Mouse (Mus musculus): Measurements from ENCODE around the gene Inpp4b. TPM values are rescaled to one million over a fixed set of nuclear protein-coding genes. Genes with fewer than 3 reads are reported as not detected.

Inpp4b gene
- total RNA-seq, 2 experiments from 2014 or later, result 51.8 to 70.6 TPM

DNA sequence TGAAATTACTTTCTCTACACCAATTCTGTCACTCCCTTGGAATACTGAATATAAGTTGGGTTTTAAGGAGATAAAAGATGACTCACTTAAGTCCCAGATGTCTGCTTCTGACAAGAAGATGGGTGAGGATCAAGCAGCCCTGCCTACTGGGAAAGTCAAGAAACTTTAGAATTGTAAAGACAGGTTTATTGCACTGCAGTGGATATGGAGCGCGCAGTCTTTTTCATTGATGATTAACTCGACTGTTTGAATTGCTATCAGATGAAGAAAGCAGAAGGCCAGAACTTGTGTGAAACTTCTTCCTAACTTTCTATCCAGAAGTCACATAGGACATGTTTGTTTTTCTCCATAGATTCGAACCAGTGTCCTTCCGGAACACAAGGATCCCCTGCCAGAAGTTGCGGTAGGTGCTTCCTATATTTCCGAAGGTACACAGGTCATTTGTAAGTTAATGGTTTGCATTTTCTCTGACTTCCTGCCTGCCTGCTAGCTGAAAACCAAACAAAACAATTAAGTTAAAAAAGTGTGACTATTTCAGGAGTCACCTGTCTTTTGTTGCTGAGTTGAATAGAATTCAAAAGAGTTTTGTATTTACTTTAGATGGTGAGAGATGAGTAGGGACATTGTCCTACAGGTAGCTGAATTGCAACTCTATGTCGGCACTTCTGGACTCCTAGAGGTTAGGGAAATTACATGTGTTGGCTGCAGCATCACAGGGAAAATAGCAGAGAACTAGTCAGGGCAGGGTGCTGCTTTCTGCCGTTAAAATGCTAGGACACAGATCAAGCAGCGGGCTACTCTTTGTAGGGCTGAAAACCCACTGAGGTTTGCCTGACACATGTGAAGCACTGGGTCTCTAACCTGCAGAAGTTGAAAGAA, 502.0 kb downstream of the Inpp4b start:
- DNase-seq, result no peak

DNA sequence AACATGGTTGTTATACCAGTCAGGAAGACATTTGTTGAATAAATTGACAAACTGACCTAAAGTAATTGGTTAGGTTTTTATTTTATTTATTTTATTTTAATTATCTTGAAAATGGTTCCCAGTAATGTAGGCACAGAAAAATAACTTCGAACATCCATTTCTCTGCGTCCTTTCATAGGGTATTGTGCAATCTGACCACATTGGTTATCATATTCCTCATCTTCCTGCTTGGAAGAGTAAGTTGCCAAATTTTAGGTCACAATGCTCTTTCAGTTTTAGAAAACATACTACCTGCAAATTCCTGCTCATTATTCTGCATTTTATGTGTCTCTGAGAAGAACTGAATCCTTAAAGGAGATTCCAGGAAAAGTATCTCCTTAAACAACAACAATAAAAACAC, 505.6 kb downstream of the Inpp4b start:
- DNase-seq, result no peak

DNA sequence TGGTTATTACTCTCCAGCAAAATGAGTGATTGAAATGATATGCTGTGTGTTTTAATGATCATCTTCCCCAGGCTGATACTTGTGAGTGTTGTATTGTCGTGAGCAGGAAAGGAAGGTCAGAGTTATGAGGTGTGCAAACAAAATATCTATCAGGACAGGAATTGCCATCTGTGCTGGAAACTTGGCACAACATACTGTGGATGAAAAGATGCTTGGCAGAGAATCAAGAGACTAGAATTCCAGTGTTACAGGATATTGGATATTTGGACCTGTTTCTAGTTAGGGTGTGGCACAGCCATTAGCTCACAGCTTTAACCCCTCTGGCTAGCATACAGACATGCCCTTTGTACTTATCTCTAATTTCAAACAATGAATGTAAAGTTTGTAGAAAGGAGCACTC, 507.6 kb downstream of the Inpp4b start:
- DNase-seq, result no peak

DNA sequence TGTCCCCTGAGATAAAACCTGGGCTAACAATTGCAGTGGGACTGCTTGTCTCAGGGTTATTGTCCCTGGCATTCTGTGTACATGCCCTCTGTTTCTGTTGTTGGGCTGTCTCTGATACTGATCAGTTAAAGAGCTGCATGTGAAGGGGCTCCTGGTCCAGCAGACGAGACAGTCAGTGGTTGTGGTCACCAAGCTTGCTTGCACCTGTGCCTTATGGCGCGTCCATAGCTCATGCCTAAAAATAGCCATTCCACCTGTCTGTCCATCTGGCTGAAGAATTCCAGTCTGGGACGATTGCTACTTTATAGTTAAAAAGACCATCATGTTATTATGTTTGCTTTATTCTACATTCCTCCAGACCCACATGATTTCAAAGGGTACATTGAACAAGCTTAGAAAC, 510.8 kb downstream of the Inpp4b start:
- no peak for DNase-seq

DNA sequence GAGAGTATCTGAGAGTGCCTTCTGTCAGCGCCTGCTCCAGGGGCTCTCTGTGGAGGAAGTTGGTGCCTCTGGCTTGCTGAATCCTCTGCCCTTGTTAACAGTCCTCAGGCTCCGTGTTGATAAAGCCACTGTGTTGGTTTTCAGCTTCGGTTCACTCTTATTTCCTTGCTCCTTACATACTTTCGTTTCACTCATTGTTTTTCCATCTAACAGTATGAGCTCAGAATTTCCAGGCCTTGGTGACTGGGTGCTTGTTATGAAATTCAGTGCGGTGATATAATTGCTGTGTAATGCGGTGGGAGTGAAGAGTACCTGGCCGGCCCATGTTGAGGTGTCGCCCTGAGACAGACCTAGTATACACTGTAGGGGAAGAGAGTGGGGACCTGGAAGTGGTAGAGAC, 512.2 kb downstream of the Inpp4b start:
- DNase-seq, result peak; percentile 17 to 54

DNA sequence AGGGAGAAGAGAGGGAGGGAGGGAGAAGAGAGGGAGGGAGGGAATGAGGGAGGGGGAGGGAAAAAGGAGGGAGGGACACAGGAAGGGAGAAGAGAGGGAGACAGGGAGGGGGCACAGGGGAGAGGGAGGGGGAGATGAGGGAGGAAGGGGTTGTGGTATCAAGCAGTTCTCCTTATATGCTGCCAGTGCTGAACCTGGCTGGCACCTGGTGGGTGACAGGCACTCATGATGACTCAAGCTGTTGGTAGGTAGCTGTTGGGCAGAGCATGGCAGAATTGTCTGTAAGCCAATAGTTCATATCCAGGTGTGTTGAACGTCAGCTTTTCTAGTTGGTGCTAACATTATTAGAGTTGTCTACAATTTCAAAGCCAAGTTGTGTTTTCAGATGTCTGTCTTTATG, 512.7 kb downstream of the Inpp4b start:
- no peak for DNase-seq

DNA sequence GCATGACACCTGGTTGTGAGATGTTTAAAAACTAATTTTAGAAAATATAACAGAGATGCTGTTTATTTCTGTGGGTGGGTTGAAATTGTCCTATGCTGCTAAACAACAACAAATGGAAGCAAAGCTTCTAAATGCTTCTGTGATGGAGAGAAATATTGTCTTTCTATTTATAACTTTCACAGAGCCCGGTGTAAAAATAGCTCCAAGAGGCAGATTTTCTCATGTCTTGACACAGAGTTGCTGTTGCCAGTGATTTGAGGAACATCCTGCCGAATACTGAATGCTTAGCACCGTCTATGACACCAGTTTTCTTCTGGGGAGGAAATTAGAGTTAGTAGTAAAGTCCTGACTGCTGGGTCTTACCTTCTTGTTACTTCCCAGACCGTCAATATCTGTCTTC, 513.8 kb downstream of the Inpp4b start:
- DNase-seq, result peak; percentile 35 to 36

DNA sequence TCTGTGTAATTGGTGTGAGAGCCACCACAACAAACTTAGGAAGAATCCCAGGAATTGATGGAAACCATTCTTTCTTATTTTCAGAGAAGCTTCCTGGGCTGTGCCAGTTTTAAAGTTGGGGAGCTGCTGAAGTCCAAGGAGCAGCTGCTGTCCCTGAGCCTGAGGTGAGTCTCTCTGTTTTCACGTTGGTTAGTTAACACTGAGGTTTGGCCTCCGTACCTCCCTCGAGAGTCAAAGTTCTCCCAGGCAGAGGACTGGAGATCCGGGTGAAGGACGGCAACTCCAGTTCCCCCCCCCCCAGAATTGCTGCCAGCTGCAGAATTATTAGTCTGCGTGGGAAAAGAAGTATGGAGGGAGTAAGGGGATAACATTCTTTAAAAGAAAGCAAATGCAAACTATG, 514.3 kb downstream of the Inpp4b start:
- DNase-seq, result peak in 1 of 2 experiments; percentile 27

DNA sequence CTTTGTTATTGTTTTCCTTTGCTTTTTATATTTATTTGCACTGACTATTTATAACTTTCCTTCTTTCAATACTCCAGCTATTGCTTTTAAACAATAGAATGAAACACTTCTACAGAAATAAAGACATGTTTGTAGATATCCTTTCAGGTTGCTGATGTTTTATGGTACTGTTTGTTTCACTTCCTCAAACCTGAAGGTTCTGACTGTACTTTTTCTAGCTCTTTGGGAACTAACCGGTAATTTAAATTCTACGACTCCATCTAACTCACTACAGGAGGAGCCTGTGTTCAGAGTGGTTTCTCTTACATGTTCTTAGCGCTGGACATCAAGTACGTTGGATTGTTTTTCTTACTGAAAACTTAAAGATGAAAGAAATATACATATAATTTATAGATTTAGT, 516.0 kb downstream of the Inpp4b start:
- no peak for DNase-seq

DNA sequence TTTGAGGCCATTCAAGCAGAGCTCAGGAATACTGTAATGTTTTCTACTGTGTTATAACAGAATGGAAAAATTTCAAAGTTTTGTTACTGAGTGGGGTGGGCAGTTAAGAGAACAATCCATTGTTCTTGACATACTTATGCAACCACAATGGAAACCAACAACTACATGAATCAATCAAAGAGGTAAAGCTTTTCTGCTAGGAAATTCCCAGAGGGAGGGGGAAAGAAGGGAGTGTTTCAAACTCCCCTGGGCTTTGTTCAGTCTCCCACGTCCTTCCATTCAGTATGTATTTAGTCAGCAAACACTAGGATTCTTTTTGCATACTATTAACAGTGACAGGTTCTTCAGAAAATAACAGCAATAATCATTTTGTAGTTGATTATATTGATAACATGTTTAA, 517.4 kb downstream of the Inpp4b start:
- no peak for DNase-seq

DNA sequence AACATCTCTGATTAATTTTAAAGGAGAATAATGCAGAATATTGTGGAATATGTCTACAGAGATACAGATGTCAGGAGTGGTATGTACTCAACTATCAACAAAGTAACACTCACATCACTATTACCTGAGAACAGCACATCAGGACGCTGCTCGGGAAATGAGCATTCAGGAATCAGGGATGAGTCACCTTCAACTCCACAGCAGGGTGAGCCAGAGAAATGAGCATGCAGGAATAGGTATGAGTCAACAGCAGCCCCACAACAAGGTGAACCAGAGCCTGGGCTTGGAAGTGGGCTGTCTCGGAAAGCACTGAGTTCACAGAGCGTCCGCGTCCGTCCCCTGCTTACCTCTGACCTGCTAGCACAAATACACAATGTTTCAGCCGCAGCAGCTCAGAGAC, 519.0 kb downstream of the Inpp4b start:
- no peak for DNase-seq

DNA sequence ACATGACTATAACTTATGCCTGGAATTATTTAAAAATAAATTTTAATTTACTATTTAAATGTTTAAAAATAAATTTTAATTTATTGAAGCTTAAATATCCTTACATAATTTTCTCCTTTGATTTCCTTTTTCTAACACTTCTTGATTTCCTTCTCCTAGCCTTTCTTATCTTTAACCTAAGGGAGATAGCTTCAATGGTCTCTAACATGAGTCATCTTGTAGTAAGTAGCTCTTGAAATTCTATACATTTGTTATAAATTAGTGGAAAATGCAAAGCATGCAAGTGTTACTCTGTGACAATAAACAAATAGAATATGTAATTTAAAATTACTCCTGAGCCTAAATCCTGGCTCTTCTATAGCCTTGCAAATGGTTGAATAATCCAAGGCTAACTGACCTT, 520.4 kb downstream of the Inpp4b start:
- DNase-seq, result no peak

DNA sequence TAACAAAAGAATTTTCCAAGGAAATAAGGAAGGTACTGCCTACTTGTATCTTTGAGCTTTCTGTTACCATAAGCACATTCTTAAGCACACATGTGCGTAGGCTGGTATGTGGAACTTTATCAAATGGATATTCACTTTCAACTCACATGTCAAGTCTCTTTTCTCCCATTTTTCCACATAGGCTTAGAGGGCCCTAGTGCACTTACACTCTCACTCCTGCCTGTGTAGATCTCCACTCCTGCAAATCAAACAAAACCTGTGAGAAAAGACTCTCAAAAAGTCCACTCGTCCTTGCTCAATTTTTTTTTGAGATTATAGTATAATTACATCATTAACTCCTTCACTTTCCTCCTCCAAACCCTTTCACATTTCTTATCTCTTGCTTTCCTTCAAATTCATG, 522.0 kb downstream of the Inpp4b start:
- no peak for DNase-seq

DNA sequence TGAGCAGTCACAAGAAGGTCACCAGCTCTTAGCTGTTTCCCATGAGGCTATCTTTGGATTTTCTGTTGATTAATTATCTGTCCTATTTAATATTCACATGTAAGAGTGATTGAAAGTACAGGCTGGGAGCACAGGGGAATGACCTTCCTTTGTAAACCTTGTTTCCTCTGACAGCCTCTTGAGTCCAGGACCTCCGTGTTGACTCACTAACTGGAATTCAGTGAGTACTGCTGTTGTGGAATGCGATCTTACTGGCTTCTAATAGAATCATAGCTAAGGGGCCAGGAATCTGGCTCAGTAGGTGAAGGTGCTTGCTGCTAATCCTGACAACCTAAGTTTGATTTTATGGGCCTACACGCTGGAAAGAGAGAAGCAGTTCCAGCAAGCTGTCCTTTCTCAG, 523.3 kb downstream of the Inpp4b start:
- DNase-seq, result peak; percentile 39 to 63

DNA sequence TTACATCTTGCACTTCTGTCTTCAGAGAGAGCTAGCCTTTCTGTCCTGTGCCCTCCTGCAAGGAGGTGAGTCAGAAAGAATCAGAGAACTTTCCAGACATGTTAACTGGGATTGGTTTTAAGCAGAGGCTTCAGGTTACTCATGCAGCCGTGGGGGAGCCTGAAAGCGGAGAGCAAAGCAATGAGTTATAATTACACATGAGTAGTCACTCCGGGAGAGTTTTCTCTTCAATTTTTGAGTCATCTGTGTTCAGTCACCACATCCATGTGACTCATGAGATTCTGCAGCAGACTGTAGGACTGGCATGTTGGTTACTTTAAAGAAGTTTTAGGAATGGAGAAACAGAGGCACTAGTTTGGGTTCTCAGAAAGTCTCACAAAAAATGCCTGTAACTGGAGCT, 524.7 kb downstream of the Inpp4b start:
- DNase-seq, result no peak

DNA sequence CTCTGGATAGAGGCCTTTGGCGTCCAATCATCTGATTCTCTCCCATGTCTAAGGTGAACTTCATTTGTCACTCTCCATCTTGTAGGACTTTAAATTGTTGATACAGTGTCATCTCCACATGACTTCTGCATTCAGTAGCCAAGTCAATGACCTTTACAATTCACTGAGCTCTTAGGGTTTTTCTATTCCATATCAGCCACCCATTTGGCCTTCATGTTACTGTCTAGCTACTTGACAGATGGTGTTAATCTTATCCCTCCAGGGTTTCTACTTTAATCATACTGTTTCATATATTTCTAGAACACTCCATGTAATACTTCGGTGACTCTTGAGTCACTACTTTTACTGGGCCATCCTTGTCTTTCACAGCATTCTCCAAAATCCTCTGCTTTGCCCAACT, 528.1 kb downstream of the Inpp4b start:
- no peak for DNase-seq

DNA sequence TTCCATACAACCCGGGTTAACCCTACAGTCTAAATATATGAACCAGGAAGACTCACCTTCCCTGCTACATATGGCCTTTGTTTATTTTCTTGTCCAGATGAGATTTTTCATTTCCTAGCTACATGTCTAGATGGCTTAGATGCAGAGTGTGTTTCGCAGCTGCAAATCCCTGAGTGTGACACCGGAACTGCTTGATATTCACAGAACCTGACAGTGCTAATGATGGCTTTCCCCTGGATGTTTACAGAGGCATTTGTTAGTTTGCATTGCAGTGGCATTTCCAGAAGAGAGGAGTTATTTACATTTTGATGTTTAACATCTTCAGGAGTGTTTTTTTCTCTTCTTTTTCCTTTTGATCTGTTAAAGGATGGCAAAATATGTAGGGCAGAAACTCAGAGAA, 537.7 kb downstream of the Inpp4b start:
- DNase-seq, result no peak

DNA sequence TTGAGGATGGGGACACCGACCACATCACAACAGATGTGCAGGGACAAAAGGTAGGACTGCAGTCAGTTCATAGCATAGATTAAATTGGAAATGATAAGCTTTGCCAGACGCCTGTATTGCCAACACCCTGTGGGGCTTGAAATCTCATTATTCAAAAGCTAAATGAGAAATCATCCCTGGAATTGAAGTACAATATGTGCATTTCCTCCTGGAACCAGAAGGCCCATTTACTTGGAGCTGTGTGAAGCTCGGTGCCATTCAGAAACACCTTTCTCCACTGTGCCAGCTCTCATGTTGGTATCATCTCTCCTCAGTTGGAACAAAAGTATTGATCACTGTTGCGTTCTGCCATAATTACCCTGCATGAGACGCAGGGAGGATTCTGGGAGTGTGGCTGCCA, 541.8 kb downstream of the Inpp4b start:
- no peak for DNase-seq

DNA sequence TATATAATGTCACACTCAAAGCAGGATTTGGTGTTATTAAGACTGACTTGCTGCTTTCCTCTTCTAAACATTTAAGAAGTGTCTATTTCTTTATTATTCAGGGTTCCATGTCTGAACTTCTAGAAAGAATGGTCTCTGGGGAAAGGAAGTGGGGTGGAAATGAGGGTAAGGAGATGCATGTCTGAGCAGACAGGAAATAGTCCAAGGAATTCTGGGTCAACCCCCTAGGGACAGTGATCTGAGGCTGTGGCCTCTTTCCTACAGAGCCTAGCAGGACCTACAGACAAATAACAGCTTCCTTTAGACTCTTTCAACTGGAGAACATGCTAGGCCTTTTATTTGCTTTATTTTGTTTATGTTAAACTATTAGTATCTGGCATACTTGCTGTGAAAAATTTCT, 546.5 kb downstream of the Inpp4b start:
- DNase-seq, result peak; percentile 31 to 54

DNA sequence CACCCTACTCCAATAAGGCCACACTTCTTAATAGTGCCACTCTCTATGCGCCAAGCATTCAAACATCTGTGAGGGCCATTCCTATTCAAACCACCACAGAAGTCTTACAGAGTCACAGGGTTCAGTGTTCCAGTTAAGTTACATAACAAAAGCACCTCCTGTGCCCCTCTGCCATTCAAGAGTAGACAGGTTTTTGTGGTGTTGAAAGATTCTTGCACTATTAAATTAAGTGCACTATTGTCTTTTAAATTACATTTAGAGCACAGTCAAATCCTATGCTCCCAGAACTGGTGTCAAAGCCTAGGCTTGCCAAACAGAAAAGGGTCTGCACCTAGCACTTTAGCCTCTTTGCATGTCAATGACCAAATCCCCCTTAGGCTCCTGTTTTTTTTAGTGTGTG, 550.9 kb downstream of the Inpp4b start:
- no peak for DNase-seq

DNA sequence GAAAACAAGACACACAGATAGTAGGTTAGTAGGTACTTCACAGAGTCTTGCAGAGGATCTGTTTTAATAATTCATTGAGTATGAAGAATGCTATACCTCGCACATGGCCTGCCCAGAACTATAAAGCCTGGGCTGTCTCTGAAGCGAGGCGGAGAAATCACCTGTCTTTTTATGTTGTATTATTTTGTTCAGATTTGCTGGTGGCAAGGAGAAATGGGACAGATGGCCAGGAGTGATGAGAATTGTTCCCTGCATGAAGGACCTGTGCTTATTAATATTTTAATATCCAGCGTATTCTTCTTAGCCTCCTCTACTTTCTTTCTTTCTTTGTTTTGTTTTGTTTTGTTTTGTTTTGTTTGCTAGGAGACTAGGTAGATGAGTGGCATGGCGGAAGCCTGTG, 604.5 kb downstream of the Inpp4b start:
- DNase-seq, result peak in 1 of 2 experiments; percentile 12

DNA sequence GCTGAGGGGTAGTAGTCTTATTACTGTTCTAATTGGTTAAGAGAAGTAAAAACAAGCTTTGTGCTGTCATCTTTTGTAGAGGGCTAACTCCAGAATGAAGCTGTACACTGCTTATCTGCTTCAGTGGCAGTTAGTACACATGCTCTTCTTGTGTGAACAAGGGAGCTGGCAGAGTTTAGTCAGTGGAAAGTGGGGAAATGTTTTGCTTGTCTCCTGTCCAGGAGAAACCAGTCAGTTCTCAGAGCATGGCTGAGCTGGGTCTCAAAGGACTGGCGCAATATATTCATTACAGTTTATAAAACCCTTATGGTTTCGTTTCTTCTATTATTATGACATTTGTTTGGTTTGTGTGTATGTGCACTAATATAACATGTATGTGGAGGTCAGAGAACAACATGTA, 610.7 kb downstream of the Inpp4b start:
- DNase-seq, result no peak

DNA sequence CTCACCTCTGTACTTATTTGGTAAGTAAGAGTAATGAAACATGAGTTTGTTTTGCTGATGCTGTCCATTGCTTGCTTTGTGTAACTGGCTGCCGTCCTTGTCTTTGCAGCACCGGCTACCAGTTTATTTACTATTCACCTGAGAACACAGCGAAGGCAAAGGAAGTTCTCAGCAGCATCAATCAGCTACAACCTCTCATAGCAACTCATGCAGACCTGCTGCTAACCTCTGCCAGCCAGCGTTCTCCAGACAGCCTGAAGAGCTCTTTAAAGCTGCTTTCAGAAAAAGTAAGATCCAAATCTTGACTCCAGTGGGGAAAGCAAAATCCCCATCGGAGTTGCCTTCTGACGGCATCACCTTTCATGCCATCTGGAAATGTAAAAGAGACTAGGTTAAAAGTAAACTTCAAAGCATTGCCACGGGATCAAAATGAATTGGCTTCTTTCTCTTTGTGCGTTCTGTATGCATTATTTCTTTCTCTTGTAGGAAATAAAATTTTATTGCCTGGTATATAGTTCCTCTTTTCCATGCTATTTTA, 642.8 kb downstream of the Inpp4b start:
- DNase-seq, result no peak

DNA sequence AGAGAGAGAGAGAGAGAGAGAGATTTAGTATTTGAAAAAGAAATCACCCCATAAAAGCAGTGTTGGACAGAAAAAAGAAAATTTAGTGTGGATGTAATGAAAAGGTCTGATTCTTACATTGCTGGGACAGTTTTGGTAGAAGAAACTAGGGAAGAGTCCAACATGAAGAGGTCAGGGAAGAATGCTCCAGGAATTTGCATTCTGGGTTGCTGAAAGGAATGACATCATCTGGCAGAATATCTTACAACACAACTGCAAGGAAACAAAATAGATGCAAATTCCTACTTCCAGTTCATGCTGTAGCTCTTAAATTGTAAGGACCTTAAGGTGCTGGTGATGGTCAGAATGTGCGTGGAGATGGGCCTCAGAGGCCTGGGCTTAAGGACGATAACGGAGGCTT, 650.6 kb downstream of the Inpp4b start:
- no peak for DNase-seq
